Mouse (Mus musculus) ES-E14 (cell line): ENCODE measurements around the gene Mtx1. TPM values are rescaled to one million over a fixed set of nuclear protein-coding genes. Genes with fewer than 3 reads are reported as not detected.

ENCODE experiments used
- DNase-seq: peaks from one replicate; pipeline ENCODE4 v3.0.0-alpha.2; 2013; ENCODE audit warnings: low read depth, low spot score
- H3K27ac ChIP-seq: 2 replicates; pipeline ENCODE4 v1.5.1; 2012; ENCODE audit warnings: low read depth, mild to moderate bottlenecking, low read length, moderate library complexity, mixed read lengths; ENCODE audit not compliant: poor library complexity, insufficient read depth, severe bottlenecking
- H3K36me3 ChIP-seq: 2 replicates; pipeline ENCODE4 v1.6.1; 2012; ENCODE audit warnings: mild to moderate bottlenecking, low read length, moderate library complexity, mixed read lengths; ENCODE audit not compliant: control insufficient read depth, poor library complexity, insufficient read depth, severe bottlenecking
- H3K4me1 ChIP-seq, 2 experiments: fragments of 150-350 bp in 1 of 2; sonication (generic) in 1 of 2; 2 replicates each; pipeline ENCODE4 v1.6.1; 2012; ENCODE audit warnings: low read length in 2 of 2, mild to moderate bottlenecking in 1 of 2, mixed read lengths in 1 of 2; ENCODE audit not compliant: control insufficient read depth in 2 of 2, insufficient read depth in 2 of 2, poor library complexity in 1 of 2
- H3K4me3 ChIP-seq, 2 experiments: fragments of 150-350 bp in 1 of 2; sonication (generic) in 1 of 2; 2 replicates each; pipeline ENCODE4 v1.5.1; 2012; ENCODE audit warnings: low read length in 2 of 2, low read depth in 1 of 2, mild to moderate bottlenecking in 1 of 2, mixed read lengths in 1 of 2; ENCODE audit not compliant: insufficient read depth in 1 of 2, poor library complexity in 1 of 2, severe bottlenecking in 1 of 2
- H3K9ac ChIP-seq: 2 replicates; pipeline ENCODE4 v1.6.1; 2012; ENCODE audit warnings: low read depth, mild to moderate bottlenecking, low read length, mixed read lengths; ENCODE audit not compliant: poor library complexity, insufficient read depth, severe bottlenecking
- H3K9me3 ChIP-seq: fragments of 150-350 bp; sonication (generic); 2 replicates; pipeline ENCODE4 v1.6.1; 2012; ENCODE audit warnings: low read depth, mild to moderate bottlenecking, low read length; ENCODE audit not compliant: control insufficient read depth, insufficient read depth
- CHD2 ChIP-seq: IDR thresholded peaks from 2 replicates; pipeline ENCODE4 v1.6.1; 2014; ENCODE audit warnings: mild to moderate bottlenecking, low read depth, low read length, inconsistent platforms
- HCFC1 ChIP-seq: IDR thresholded peaks from 2 replicates; pipeline ENCODE4 v1.6.1; 2012; ENCODE audit warnings: low read length, inconsistent platforms, borderline replicate concordance; ENCODE audit not compliant: insufficient read depth
- MAFK ChIP-seq: IDR thresholded peaks from 2 replicates; pipeline ENCODE4 v1.6.1; 2014; ENCODE audit warnings: mild to moderate bottlenecking, low read depth, low read length, inconsistent platforms; ENCODE audit not compliant: insufficient read depth
- ZC3H11A ChIP-seq: IDR thresholded peaks from 2 replicates; pipeline ENCODE4 v1.6.1; 2012; ENCODE audit warnings: low read depth, mild to moderate bottlenecking, inconsistent platforms, low read length, borderline replicate concordance
- ZNF384 ChIP-seq: IDR thresholded peaks from 2 replicates; pipeline ENCODE4 v1.6.1; 2012; ENCODE audit warnings: low read depth, low read length, inconsistent platforms
- in situ Hi-C, 2 experiments: fragments of 600-800 bp; cut with MboI; formaldehyde crosslinking; loops; one replicate each; pipeline ENCODE4 v1.15.1; 2025; ENCODE audit warnings: low sequenced_read_pairs in 2 of 2, inconsistent platforms in 1 of 2; ENCODE audit not compliant: unreplicated experiment in 2 of 2
- total RNA-seq: library from RNA; depleted of rRNA; stranded (reverse); fragments of 300-350 nt; gene quantifications from 2 replicates; pipeline ENCODE4 v1.2.3, GENCODE M21; 2012; rRNA removed

Gene Mtx1
- total RNA-seq = 234 and 251 TPM in 2 replicates

DNA sequence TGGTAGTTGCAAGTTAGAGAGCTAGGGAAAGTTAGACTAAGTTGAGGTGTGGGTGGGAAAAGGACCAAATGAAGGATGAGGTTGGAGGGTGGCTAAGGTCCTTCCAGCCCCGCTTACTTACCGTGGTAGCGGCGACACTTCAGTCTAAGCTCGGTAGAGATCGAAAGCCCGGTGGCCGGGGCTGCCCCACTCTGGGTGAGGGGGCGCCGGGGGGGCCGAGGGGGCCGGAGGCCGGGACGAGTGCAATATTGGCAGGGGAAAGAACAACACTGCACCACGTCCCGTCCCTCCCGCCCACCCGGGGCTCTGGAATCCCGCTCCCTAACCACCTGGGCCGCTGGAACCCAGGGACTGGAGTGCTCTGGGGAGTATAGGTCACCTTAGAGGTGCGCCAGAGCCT lies at the start of gene Mtx1:
Gene Mtx1 (minus strand): TSS at position 189 of the 400 bp plus-strand sequence.
- peak within 1 kb of the TSS; percentile 69 for H3K27ac ChIP-seq
- in situ Hi-C loops = no loop called here
- peaks cover 13 to 37% of the 10 kb centered on the region in 2 experiments for H3K4me1 ChIP-seq
- no peak for DNase-seq
- TF ChIP-seq ZC3H11A (no peak), ZNF384 (no peak), MAFK (no peak), HCFC1 (no peak; the same call in 1 of the 2 replicates), CHD2 (no peak)
- H3K4me3 ChIP-seq = peak within 1 kb of the TSS; percentile 58 to 77
- H3K9me3 ChIP-seq = no peaks in the 10 kb centered on the region
- H3K9ac ChIP-seq = peak within 1 kb of the TSS; percentile 54
- 0 out of 2 replicates have a peak, but pooled peaks cover 6% of the 10 kb centered on the region for H3K36me3 ChIP-seq

DNA sequence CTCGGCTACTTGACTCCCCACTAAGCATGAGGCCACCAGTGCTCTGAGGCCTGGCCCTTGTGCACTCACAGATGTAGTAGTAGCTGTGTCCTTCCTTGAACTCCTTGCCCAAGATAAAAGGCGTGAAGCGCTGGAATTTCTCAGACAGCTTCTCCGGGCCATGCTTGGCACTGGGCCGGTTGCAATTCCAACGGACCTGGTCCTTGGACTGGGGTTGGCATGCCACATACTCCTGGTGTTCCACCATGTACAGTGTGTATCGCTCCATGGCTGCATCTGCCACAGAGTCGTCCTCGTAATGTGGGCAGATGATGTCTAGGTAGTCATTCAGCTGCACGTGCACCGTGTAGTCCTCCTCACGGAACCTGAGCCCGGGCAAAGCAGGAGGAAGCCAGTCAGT lies 49.2 kb upstream of the Mtx1 start:
- in situ Hi-C loops = no loop called here
- Histone ChIP-seq H3K4me3 (no peak overlapping the region), H3K4me1 (peaks cover 3 to 17% of the 10 kb centered on the region in 2 experiments; a peak in 3 of 4 replicates), H3K9ac (no peak overlapping the region), H3K27ac (no peak overlapping the region), H3K36me3 (peaks cover 2% of the 10 kb centered on the region; the same call in 1 of the 2 replicates), H3K9me3 (no peaks in the 10 kb centered on the region)
- TF ChIP-seq CHD2 (no peak), MAFK (no peak), ZC3H11A (no peak), ZNF384 (no peak), HCFC1 (no peak)
- DNase-seq = no peak

DNA sequence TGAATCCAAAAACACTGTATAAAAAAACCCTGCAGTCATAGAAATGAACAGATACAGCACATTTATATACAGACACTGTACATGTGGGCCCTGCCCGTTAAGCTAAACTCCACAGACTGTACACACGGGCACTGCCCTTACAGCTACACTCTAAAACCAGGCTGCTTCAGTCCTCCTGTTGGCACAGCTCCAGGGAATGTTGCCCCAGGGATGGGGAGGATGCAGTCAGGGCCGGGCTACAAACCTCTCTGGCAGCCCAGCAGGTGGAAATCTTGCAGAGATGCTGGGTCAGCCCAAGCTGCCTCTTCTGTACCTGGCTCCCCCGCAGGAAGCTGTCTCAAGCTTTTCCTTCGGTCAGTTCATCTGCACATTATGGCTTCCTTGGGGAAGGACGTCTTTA lies 44.9 kb upstream of the Mtx1 start:
- peaks cover 5 to 16% of the 10 kb centered on the region in 2 experiments; a peak in 3 of 4 replicates for H3K4me1 ChIP-seq
- H3K27ac ChIP-seq = no peak overlapping the region
- in situ Hi-C loops = no loop called here
- no peak for TF ChIP-seq CHD2
- TF ChIP-seq MAFK = no peak
- DNase-seq = no peak
- H3K9ac ChIP-seq = no peak overlapping the region
- no peak overlapping the region for H3K4me3 ChIP-seq
- no peaks in the 10 kb centered on the region for H3K9me3 ChIP-seq
- peaks cover 2% of the 10 kb centered on the region; the same call in 1 of the 2 replicates for H3K36me3 ChIP-seq

DNA sequence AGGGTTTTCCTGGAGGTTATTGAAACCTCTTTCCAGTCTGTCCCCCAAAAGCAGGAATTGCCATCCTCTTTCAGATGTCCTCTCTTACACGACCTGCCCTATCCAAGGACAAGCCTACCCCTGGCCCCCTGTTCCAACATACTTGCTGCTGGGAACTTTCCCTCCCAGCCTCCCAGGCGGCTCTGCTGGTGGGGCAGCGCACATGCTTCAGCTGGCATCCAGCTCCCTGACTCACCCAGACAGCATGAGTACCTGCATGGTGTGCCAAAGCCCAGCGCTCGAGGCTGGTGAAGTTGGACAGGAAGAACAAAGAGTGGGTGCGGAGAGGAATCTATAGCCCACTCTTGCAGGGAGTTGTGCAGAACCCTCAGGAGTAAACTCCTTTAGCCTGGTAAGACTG lies 44.0 kb upstream of the Mtx1 start:
- Histone ChIP-seq H3K4me1 (peaks cover 5 to 16% of the 10 kb centered on the region in 2 experiments; a peak in 3 of 4 replicates), H3K27ac (no peak overlapping the region)

DNA sequence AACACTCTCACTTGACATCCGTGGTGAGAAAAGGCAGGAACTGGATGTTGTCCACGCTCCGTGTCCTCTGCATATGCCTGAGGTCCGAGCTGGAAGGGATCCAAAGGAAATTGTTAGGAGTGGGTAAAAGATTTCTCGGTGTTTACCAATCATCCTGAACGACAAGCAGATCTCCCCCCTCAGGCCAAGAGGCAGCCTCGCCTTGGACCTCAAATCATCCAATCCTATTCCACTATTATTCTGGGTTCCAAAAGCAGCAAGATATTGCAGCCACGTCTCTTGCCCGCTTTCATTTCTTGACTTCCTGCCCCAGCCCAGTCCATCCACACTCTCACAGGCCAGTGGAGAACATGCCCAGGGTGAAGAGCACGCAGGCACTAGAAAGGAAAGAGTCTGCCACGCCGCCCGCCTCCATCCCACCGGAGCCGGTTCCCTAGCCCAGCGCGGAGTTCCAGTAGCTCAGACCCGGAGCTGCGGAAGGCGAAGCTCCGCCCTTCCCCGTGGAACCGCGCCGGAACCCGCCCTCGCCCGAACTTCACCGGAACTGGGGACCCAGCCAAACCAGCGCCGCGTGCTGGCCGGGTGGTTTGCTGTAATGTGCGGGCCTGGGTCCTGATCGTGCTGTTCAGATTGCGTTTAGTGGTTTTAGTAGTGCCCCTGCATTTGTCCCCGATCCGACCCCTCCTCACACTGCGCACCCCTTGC lies 43.3 kb upstream of the Mtx1 start, which contains the start of gene Slc50a1:
Gene Slc50a1 (minus strand): TSS at position 520 of the 705 bp plus-strand sequence.
- Histone ChIP-seq H3K27ac (no peak within 1 kb of the TSS), H3K9ac (peak within 1 kb of the TSS; percentile 67), H3K9me3 (no peaks in the 10 kb centered on the region), H3K4me1 (peaks cover 5 to 16% of the 10 kb centered on the region in 2 experiments; a peak in 3 of 4 replicates), H3K4me3 (peak within 1 kb of the TSS; percentile 60 to 62), H3K36me3 (peaks cover 2% of the 10 kb centered on the region; the same call in 1 of the 2 replicates)
- in situ Hi-C loops = no loop called here
- DNase-seq = no peak
- no peak for TF ChIP-seq MAFK
- no peak for TF ChIP-seq ZNF384
- no peak for TF ChIP-seq ZC3H11A
- TF ChIP-seq CHD2 = no peak
- no peak for TF ChIP-seq HCFC1

More for the DNA sequence above, 44.0 kb upstream of the Mtx1 start:
- peaks cover 2% of the 10 kb centered on the region; the same call in 1 of the 2 replicates for H3K36me3 ChIP-seq
- DNase-seq = no peak
- H3K9me3 ChIP-seq = no peaks in the 10 kb centered on the region
- H3K4me3 ChIP-seq = peak overlapping the region; percentile 60 to 62; a peak in 1 of 4 replicates
- in situ Hi-C loops = no loop called here
- TF ChIP-seq CHD2 = no peak
- TF ChIP-seq ZNF384 = no peak
- TF ChIP-seq HCFC1 = no peak
- TF ChIP-seq MAFK = no peak
- no peak for TF ChIP-seq ZC3H11A
- H3K9ac ChIP-seq = peak overlapping the region; percentile 67; the same call in 1 of the 2 replicates
